Mouse (Mus musculus): ENCODE data around the gene Sgsm3.

Sgsm3 gene

DNA sequence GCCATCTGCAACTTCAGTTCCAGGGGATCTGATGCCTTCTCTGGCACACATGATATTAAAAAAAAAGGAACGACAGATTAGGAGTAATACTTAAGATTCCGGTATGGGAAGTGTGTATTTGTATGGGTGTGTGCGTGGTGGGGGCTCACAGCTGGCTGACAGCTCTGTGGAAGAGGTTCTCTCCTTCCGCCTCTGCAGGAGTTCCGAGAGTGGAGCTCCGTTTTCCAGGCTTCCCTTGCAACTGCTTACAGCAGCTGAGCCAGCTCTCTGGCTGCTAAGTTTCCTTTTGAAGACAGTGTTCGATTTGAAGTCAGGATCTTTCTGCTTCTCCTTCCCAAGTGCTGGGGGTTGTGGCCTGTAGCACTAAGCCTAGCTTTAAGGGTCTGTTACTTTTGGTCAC lies 27.5 kb upstream of the Sgsm3 start:
- Histone ChIP-seq H3K27me3 (ENCODE audit: control insufficient read depth, insufficient read depth, low read length, poor library complexity, severe bottlenecking) (no peaks in the 10 kb centered on the region), H3K36me3 (ENCODE audit: control insufficient read depth, insufficient read depth, low read length, poor library complexity, severe bottlenecking) (peaks cover 3% of the 10 kb centered on the region; the same call in 1 of the 2 replicates)
- DNase-seq (ENCODE audit: low read depth, low spot score): no peak

DNA sequence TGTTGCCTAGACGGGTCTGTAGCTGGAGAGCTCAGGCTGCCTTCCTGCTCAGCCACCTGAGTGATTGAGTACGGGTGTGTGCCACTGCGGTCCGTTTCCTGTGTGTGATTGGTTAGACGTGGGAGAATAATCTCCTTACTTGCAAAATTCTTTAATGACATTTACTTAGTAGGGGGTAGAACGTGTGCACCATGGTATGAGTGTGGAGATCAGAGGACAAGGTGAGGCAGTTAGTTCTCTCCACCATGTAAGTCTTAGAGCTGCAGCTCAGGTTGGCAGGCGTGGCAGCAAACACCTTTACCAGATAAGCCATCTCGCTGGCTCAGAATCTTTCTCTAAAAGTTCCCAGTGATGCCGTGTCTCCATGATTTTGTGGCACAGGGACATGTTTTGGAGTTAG lies 23.6 kb upstream of the Sgsm3 start:
- DNase-seq (ENCODE audit: low read depth, low spot score): no peak
- peaks cover 9% of the 10 kb centered on the region for H3K36me3 ChIP-seq (ENCODE audit: control insufficient read depth, insufficient read depth, low read length, poor library complexity, severe bottlenecking)
- H3K27me3 ChIP-seq (ENCODE audit: control insufficient read depth, insufficient read depth, low read length, poor library complexity, severe bottlenecking): no peaks in the 10 kb centered on the region

DNA sequence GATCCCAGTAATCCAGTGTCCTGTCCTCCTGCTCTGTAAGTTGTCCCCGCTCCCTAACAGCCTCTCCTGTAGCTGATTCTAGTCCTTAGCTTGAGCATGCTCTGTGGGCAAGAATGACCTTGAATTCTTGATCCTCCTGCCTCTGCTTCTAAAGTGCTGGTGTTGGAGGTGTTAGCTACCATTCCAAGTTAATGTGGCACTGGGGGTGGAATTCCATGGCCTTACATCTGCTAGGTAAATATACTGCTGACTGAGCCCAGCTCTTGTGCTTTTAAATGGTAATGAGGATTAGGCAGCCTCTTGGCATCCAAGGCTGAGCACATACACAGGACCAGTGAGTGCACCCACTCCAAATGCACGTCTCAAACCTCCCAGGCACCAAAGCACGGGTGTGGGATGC lies 22.7 kb upstream of the Sgsm3 start:
- no peak for DNase-seq (ENCODE audit: low read depth, low spot score)
- Histone ChIP-seq H3K36me3 (ENCODE audit: control insufficient read depth, insufficient read depth, low read length, poor library complexity, severe bottlenecking) (peaks cover 9% of the 10 kb centered on the region), H3K27me3 (ENCODE audit: control insufficient read depth, insufficient read depth, low read length, poor library complexity, severe bottlenecking) (no peaks in the 10 kb centered on the region)

DNA sequence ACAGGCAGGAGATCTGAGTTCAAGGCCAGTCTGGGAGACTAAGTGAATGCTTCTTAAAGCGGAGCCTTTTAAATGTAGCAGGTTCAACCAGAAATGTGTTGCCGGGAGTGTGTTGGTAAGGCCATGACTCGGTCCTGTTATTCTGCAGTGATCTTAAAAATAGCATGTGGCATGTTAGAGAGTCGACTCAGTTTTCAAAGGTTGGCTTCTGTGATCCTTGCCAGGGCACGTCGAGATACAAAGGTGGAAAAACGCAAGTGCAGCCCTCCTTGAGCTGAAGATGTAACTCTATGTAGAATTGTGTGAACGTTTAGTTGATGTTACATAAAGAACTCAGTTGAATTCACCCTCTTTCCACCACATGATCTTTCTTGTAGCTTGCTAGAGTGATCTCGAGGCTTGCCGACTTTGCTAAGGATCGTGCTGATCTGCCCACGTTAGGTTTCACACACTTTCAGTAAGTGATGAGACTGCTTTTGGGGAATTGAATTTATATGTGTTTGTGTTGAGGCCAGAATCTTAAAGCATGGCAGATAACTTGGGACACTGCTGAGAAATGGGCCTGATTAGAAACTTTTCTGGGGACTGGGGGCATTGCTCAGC lies 21.6 kb upstream of the Sgsm3 start:
- no peak for DNase-seq (ENCODE audit: low read depth, low spot score)
- H3K36me3 ChIP-seq (ENCODE audit: control insufficient read depth, insufficient read depth, low read length, poor library complexity, severe bottlenecking): peaks cover 10% of the 10 kb centered on the region
- H3K27me3 ChIP-seq (ENCODE audit: control insufficient read depth, insufficient read depth, low read length, poor library complexity, severe bottlenecking): no peaks in the 10 kb centered on the region

DNA sequence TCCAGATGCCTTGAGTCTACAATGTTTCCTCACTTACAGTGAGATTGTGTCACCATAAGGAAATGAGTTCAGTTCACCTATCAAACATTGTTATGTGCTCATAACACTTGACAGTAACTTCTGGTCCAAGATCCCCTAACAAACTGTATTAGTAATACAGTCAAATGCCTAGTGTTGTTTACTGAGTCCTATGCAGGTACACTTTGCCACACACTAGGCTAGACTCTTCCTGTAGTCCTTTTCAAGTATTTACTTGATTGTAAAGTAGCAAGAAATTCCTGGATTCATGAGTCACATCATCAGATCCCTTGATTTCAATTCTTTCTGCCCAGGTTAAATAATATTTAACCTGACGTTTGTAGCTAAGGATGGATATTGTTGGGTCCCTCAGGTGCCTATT lies 8.2 kb upstream of the Sgsm3 start:
- no peaks in the 10 kb centered on the region for H3K27me3 ChIP-seq (ENCODE audit: control insufficient read depth, insufficient read depth, low read length, poor library complexity, severe bottlenecking)
- H3K36me3 ChIP-seq (ENCODE audit: control insufficient read depth, insufficient read depth, low read length, poor library complexity, severe bottlenecking): peaks cover 8% of the 10 kb centered on the region
- no peak for DNase-seq (ENCODE audit: low read depth, low spot score)

DNA sequence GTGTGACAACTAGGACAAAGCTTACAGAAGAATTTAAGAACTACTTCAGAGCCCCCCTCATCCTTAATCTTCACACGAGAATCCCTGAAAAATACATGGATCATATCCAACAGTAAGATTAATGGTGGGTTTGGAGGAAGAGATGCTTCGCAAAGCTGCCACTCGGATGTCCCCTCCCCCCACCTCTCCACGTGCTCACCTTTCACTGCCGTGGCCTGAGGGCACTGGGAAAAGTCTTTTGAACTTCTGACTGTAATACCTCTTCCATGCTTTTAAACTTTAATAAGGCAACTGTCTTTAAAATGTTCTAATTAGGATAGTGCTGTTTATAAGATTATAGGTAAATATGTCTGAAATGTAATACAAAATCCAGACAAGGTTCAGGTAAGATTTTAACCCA lies 3.3 kb upstream of the Sgsm3 start:
- 0 out of 2 replicates have a peak, but pooled peaks cover 1% of the 10 kb centered on the region for H3K36me3 ChIP-seq (ENCODE audit: control insufficient read depth, insufficient read depth, low read length, poor library complexity, severe bottlenecking)
- DNase-seq (ENCODE audit: low read depth, low spot score): no peak
- no peaks in the 10 kb centered on the region for H3K27me3 ChIP-seq (ENCODE audit: control insufficient read depth, insufficient read depth, low read length, poor library complexity, severe bottlenecking)

DNA sequence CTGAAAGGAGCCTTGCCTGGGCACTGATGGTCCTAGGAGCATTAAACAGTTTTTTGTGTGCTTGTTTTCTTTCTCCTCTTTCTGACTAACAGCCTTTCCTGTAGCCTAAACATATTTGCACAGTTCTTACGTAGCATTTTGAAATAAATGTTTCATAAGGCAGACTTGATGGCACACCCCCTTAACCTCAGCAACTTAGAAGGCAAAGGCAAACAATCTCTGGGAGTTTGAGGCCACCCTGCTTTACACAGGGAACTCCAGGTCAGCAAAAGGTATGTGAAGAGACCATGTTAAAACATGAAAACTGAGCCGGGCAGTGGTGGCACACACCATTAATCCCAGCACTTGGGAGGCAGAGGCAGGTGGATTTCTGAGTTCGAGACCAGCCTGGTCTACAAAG lies 1.9 kb upstream of the Sgsm3 start:
- H3K36me3 ChIP-seq (ENCODE audit: control insufficient read depth, insufficient read depth, low read length, poor library complexity, severe bottlenecking): no peaks in the 10 kb centered on the region
- no peaks in the 10 kb centered on the region for H3K27me3 ChIP-seq (ENCODE audit: control insufficient read depth, insufficient read depth, low read length, poor library complexity, severe bottlenecking)
- no peak for DNase-seq (ENCODE audit: low read depth, low spot score)

DNA sequence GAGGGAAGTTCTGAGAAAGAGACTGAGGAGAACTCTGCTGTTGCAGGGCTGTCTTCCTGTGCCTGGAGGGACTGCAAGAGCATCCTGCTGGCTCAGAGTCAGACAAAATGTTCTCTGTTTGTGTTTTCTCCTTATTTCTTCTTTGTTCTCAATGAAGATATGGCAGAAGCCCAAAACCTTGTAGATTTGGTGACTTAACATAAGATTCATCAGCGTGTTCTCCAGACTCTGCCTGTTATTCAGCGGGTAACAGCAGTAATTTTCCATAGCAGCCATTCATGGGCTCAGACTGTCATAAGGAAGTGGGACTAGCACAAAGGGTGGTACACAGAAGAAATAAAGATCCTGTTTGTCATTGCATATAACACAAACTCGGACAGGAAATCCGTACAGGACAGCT lies 2.0 kb downstream of the Sgsm3 start:
- DNase-seq (ENCODE audit: low read depth, low spot score): no peak
- Histone ChIP-seq H3K27me3 (ENCODE audit: control insufficient read depth, insufficient read depth, low read length, poor library complexity, severe bottlenecking) (no peaks in the 10 kb centered on the region), H3K36me3 (ENCODE audit: control insufficient read depth, insufficient read depth, low read length, poor library complexity, severe bottlenecking) (no peaks in the 10 kb centered on the region)

DNA sequence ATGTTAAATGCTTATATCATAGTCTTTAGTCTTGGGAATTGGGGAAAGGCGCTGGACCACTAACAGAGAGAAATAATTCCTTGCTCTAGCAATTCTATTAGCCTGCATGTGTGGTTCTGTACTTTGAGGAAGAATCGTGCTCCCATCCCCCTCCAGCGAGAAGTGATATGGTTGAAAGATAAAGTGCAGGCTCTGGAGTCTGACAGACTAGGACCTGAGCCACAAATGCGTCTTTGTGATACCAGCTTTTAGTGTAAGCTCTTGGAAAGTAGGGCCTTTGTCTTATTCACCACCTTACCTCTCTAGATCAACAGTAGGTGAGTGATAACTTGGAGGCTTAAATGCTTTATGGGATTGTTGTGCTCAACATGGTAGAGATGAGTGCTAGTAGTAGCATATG lies 3.6 kb downstream of the Sgsm3 start:
- Histone ChIP-seq H3K27me3 (ENCODE audit: control insufficient read depth, insufficient read depth, low read length, poor library complexity, severe bottlenecking) (no peaks in the 10 kb centered on the region), H3K36me3 (ENCODE audit: control insufficient read depth, insufficient read depth, low read length, poor library complexity, severe bottlenecking) (no peaks in the 10 kb centered on the region)
- no peak for DNase-seq (ENCODE audit: low read depth, low spot score)

DNA sequence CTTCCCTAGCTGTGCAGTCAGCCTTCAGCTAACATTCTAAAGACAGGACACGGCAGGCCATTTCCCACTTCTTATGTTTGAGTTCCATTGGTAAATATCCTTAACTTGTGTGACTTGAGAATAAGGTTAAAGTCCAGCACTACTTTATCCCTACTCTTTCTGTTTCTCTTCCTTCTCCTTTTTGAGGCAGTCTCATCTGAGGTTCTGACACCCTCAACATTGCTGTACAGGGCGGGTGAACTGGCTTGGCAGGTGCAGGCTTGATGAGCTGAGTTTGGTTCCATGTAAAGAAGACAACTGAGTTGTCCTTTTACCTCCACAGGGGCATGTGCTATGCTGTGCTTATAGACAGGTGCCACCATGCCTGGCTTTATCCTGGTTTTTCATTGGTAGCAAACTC lies 5.7 kb downstream of the Sgsm3 start:
- Histone ChIP-seq H3K27me3 (ENCODE audit: control insufficient read depth, insufficient read depth, low read length, poor library complexity, severe bottlenecking) (no peaks in the 10 kb centered on the region), H3K36me3 (ENCODE audit: control insufficient read depth, insufficient read depth, low read length, poor library complexity, severe bottlenecking) (no peaks in the 10 kb centered on the region)
- no peak for DNase-seq (ENCODE audit: low read depth, low spot score)

DNA sequence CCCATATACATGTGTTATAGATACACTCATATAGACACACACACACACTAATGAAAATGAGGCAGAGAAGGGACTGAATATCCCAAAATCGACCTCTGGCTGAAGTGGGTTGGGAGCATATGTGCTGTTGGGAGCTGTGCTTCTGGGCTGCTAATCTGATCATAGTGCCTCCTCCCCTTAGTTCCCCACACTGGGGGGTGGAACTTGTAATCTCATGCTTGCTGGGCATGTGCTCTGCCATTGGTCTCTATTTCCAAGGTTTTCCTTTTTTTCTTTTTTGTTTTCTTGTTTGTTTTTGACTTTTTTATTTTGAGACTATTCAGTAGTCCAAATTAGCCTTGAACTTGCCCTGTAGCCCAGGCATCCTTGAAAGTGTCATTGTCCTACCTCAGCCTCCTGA lies 10.8 kb downstream of the Sgsm3 start:
- no peaks in the 10 kb centered on the region for H3K36me3 ChIP-seq (ENCODE audit: control insufficient read depth, insufficient read depth, low read length, poor library complexity, severe bottlenecking)
- no peak for DNase-seq (ENCODE audit: low read depth, low spot score)

DNA sequence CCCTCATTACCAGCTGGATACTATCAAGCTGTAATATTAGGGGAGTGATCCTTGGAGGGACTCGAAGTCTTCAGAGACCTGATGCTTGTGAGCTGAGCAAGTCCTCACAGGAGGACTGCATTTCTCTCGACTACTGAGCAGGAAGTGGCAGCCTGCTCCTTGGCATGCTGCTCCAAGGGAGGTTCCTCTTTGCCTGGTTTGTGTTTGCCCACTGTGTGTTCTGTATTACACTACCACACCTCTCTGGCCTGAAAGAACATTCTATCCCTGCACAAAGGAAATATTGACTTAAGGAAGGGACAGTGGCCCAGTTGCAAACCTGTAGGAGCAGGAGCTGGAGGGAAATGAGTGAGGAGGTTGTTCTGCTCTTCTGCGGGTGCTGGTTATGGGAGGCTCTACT lies 12.1 kb downstream of the Sgsm3 start:
- no peaks in the 10 kb centered on the region for H3K27me3 ChIP-seq (ENCODE audit: control insufficient read depth, insufficient read depth, low read length, poor library complexity, severe bottlenecking)
- H3K36me3 ChIP-seq (ENCODE audit: control insufficient read depth, insufficient read depth, low read length, poor library complexity, severe bottlenecking): no peaks in the 10 kb centered on the region
- no peak for DNase-seq (ENCODE audit: low read depth, low spot score)

More for the DNA sequence above, 10.8 kb downstream of the Sgsm3 start:
- H3K27me3 ChIP-seq (ENCODE audit: control insufficient read depth, insufficient read depth, low read length, poor library complexity, severe bottlenecking): no peaks in the 10 kb centered on the region

DNA sequence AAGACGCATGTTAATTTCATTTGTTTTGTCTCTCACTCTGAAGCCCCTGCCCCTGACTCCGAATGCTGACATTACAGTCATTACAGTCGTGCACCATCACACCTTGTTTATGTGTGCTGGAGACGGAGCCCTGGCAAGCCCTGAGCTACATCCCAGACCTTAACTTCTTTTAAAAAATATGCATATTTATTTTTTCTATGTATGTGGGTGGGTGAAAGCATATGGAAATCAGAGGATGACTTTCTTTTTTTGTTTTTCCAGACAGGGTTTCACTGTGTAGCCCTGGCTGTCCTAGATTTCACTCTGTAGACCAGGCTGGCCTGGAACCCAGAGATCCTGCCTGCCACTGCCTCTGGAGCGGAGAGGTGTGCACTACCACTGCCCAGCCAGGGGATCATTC lies 17.4 kb downstream of the Sgsm3 start:
- no peak for DNase-seq (ENCODE audit: low read depth, low spot score)
- H3K36me3 ChIP-seq (ENCODE audit: control insufficient read depth, insufficient read depth, low read length, poor library complexity, severe bottlenecking): no peaks in the 10 kb centered on the region
- no peaks in the 10 kb centered on the region for H3K27me3 ChIP-seq (ENCODE audit: control insufficient read depth, insufficient read depth, low read length, poor library complexity, severe bottlenecking)

DNA sequence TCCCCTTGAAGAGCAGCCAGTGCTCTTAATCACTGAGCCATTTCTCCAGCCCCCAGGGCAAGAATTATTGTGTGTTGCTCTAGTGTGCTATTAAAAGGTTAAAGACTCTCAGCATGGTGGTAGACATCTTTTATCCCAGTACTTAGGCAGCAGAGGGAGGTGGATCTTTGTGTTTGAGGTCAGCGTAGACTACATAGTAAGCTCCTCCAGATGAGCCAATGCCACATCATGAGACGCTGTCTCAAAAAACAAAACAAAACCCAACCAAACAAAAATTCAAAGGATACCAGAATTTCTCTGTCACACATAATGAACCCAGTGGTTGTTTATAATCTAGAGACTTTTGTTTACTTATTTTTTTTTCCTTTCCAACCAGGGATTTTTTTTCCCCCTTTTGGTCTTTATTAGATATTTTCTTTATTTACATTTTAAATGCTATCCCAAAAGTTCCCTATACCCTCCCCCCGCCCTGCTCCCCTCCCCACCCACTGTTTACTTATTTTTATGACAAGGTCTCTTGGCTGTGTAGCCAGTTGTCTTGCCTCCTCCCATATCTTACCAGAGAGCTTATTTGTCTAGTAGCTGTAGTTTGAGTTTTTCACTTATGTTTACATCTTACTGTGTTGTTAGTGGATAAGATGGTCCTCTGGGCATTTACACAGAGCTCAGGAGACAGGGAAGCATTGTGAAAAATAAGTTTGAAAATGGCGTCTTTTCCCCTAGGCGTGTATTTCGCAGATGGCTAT lies 18.7 kb downstream of the Sgsm3 start:
- Histone ChIP-seq H3K36me3 (ENCODE audit: control insufficient read depth, insufficient read depth, low read length, poor library complexity, severe bottlenecking) (no peaks in the 10 kb centered on the region), H3K27me3 (ENCODE audit: control insufficient read depth, insufficient read depth, low read length, poor library complexity, severe bottlenecking) (no peaks in the 10 kb centered on the region)
- no peak for DNase-seq (ENCODE audit: low read depth, low spot score)

DNA sequence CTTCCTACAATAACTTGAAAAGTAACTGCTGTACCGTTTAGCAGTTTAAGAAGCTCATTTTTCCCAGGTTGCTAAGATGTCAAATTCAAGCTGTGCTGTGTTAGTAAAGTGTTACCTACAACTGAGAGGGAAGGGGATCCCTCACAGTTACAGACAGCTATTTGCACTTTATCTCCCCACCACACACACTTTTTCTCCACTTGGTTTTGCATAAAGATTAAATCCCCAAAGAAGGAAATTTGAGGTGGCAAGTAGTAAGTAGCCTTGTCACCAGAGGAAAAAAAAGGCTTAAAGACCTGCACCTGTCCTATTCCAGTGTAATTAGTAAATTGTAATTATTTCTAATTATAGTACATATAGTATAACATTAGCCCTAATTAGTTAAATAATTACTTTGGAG lies 19.5 kb downstream of the Sgsm3 start:
- Histone ChIP-seq H3K36me3 (ENCODE audit: control insufficient read depth, insufficient read depth, low read length, poor library complexity, severe bottlenecking) (no peaks in the 10 kb centered on the region), H3K27me3 (ENCODE audit: control insufficient read depth, insufficient read depth, low read length, poor library complexity, severe bottlenecking) (no peaks in the 10 kb centered on the region)
- DNase-seq (ENCODE audit: low read depth, low spot score): no peak
